Mouse (Mus musculus): ENCODE data around the gene Pecam1.

DNA sequence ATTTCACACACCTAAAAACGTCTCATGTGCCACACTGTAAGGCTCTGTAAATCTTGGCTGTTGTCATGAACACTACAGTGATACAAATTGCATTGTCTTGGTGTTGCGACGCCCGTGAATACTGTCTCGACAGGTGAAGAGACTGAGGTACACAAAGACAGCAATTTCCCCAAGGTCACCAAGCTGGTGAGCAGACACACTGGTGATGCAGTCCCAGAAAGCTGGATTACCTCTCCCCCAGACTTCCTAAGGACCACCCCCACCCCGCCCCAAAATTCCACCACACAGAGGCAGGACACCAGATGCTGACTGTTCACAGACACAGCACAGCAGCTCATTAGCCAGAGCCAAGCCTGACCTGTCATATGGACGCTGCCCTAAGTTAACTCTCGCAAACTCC is 140.7 kb downstream of the Pecam1 start:
- TF ChIP-seq CTCF (IDR thresholded peaks at IDR 0.05; ENCODE audit: low read depth, low read length) (no peak), GATA1 (IDR thresholded peaks at IDR 0.05; ENCODE audit: borderline replicate concordance, low read length) (no peak), TAL1 (conservative IDR thresholded peaks at IDR 0.05; ENCODE audit: low read depth, low read length) (no peak), GATA2 (IDR thresholded peaks at IDR 0.05; ENCODE audit: borderline replicate concordance, low read depth, low read length) (no peak)

Measured in G1E (cell line).